Mouse (Mus musculus) hindbrain, postnatal 0 days (tissue): ENCODE results near the gene Emc9. TPM values are rescaled to one million over a fixed set of nuclear protein-coding genes. Genes with fewer than 3 reads are reported as not detected.
A peak's percentile ranks its signal among the peaks of the same experiment; 100 is the strongest.

ENCODE experiments used
- ATAC-seq: fragments of 200-750 bp; cut with Nextera tagmentation; 2 replicates; pipeline ENCODE4 v1.8.0; 2017; ENCODE audit warnings: mild to moderate bottlenecking, moderate TSS enrichment, moderate library complexity
- DNase-seq: peaks from one replicate; pipeline ENCODE4 v3.0.0-alpha.2; 2015; ENCODE audit warnings: low spot score
- H3K27ac ChIP-seq: fragments of 300-500 bp; sonication (generic); 2 replicates; pipeline ENCODE4 v1.5.1; 2014; ENCODE audit warnings: mild to moderate bottlenecking
- H3K27me3 ChIP-seq: fragments of 300-500 bp; sonication (generic); 2 replicates; pipeline ENCODE4 v1.6.1; 2014; ENCODE audit warnings: low read length, mixed read lengths; ENCODE audit not compliant: insufficient read depth
- H3K36me3 ChIP-seq: fragments of 300-500 bp; sonication (generic); 2 replicates; pipeline ENCODE4 v1.6.1; 2014; ENCODE audit warnings: low read length, mixed read lengths; ENCODE audit not compliant: insufficient read depth
- H3K4me1 ChIP-seq: fragments of 300-500 bp; sonication (generic); 2 replicates; pipeline ENCODE4 v1.6.1; 2014; ENCODE audit warnings: antibody characterized with exemption, low read length, mixed read lengths; ENCODE audit not compliant: insufficient read depth
- H3K4me2 ChIP-seq: fragments of 300-500 bp; sonication (generic); 2 replicates; pipeline ENCODE4 v1.6.1; 2014; ENCODE audit warnings: low read depth, mild to moderate bottlenecking, low read length, moderate library complexity, mixed read lengths
- H3K4me3 ChIP-seq: fragments of 300-500 bp; sonication (generic); 2 replicates; pipeline ENCODE4 v1.5.1; 2014; ENCODE audit warnings: low read length
- H3K9ac ChIP-seq: fragments of 300-500 bp; sonication (generic); replicated peaks from 2 replicates; pipeline ENCODE4 v1.6.1; 2014; ENCODE audit warnings: mild to moderate bottlenecking, low read length, moderate library complexity, mixed read lengths
- H3K9me3 ChIP-seq: fragments of 300-500 bp; sonication (generic); 2 replicates; pipeline ENCODE4 v1.6.1; 2016; ENCODE audit warnings: low read length, mixed read lengths
- CTCF ChIP-seq: IDR thresholded peaks from 2 replicates; pipeline ENCODE4 v1.5.1; 2016; ENCODE audit warnings: antibody characterized with exemption, control low read depth, low read depth
- WGBS: fragments of 180-500 bp; shearing (Covaris S2); extraction: QIAGEN DNeasy Blood & Tissue Kit; methylation state at CpG from one replicate; pipeline ENCODE4 v1.1.7; 2014; 5-methylcytosine and 5-hydroxymethylcytosine counted together
- polyA plus RNA-seq: library from polyadenylated mRNA; unstranded; fragments of >200 nt; fragmentation: Nextera tagmentation; extraction: Ambion mirVana; gene quantifications from 2 replicates; pipeline ENCODE4 v1.2.1, GENCODE M21; 2015
- total RNA-seq: library from RNA; depleted of rRNA; stranded (reverse); fragments of >200 nt; gene quantifications from 2 replicates; pipeline ENCODE4 v1.2.3, GENCODE M21; 2014

The Emc9 gene
- total and polyA plus RNA-seq, 2 experiments from 2014 or later: 51.6 to 79.0 TPM

- WGBS: under 1% methylated on average over 21 of the region's 22 CpGs
- no peak for TF ChIP-seq CTCF
- Histone ChIP-seq H3K9me3 (no peaks in the 10 kb centered on the region), H3K27ac (peak within 1 kb of the TSS; percentile 96), H3K4me1 (peaks cover 20% of the 10 kb centered on the region), H3K36me3 (peaks cover 17% of the 10 kb centered on the region), H3K4me3 (peak within 1 kb of the TSS; percentile 79), H3K27me3 (no peaks in the 10 kb centered on the region), H3K9ac (peak within 1 kb of the TSS; percentile 72), H3K4me2 (peak within 1 kb of the TSS; percentile 90)
- ATAC-seq: peak; percentile 96
- DNase-seq: peak; percentile 97
Measured at GRCm38 (mm10) chr14:55590748-55591330, 5.7 kb upstream of the Emc9 start, which contains the start of gene Psme2. Gene Psme2, minus strand, starts transcription at chr14:55591113.

GRCm38 (mm10) chr14:55589771-55590448 lies 4.8 kb upstream of the Emc9 start:
- DNase-seq (no peak), ATAC-seq (no peak)
- peaks cover 8% of the 10 kb centered on the region for H3K36me3 ChIP-seq
- WGBS: 89% methylated on average over 11 of the region's 11 CpGs
- H3K4me1 ChIP-seq: peaks cover 24% of the 10 kb centered on the region
- H3K27ac ChIP-seq: peak overlapping the region; percentile 96; the same call in 1 of the 2 replicates
- no peaks in the 10 kb centered on the region for H3K9me3 ChIP-seq
- peak overlapping the region; percentile 90 for H3K4me2 ChIP-seq
- H3K9ac ChIP-seq: peak overlapping the region; percentile 72
- no peak for TF ChIP-seq CTCF
- H3K27me3 ChIP-seq: no peaks in the 10 kb centered on the region
- H3K4me3 ChIP-seq: peak overlapping the region; percentile 79

DNA sequence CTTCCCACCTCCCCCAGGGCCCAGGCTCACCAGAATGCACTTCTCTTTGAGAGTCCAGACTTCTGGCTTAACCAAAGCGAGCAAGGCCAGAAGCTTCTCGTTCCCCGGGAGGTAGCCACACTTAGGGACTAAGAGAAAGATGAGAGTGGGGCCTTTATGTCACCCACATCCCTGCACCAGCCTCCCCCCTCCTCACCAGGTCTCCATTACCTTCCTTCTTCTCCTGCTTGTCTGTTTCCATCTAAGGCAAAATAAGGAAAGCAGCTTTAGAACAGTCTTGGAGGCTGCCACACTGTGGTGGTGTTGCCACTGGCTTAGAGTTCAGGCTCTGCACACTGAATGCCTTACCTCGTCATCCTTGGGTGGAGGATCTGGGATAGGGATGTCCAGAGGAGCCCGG lies 4.2 kb upstream of the Emc9 start:
- Histone ChIP-seq H3K4me1 (peaks cover 28% of the 10 kb centered on the region), H3K9me3 (no peaks in the 10 kb centered on the region), H3K36me3 (peaks cover 1% of the 10 kb centered on the region; the same call in 1 of the 2 replicates), H3K9ac (no peak overlapping the region), H3K27me3 (no peaks in the 10 kb centered on the region), H3K4me2 (no peak overlapping the region), H3K4me3 (no peak overlapping the region), H3K27ac (no peak overlapping the region)
- ATAC-seq (no peak), DNase-seq (no peak)
- 88% methylated on average over 5 of the region's 5 CpGs for WGBS
- TF ChIP-seq CTCF: no peak

- no peak for ATAC-seq
- DNase-seq: no peak
Measured at GRCm38 (mm10) chr14:55586149-55586548, 1.0 kb upstream of the Emc9 start.

GRCm38 (mm10) chr14:55585566-55585960 lies 461 bp upstream of the Emc9 start:
- no peaks in the 10 kb centered on the region for H3K9me3 ChIP-seq
- DNase-seq (no peak), ATAC-seq (no peak)
- WGBS: 60% methylated on average over 6 of the region's 6 CpGs
- peaks cover 9% of the 10 kb centered on the region; the same call in 1 of the 2 replicates for H3K36me3 ChIP-seq
- H3K27me3 ChIP-seq: no peaks in the 10 kb centered on the region
- H3K27ac ChIP-seq: peak overlapping the region; percentile 79; the same call in 1 of the 2 replicates
- H3K4me3 ChIP-seq: peak overlapping the region; percentile 54
- peak overlapping the region; percentile 79 for H3K4me2 ChIP-seq
- no peak overlapping the region for H3K9ac ChIP-seq
- H3K4me1 ChIP-seq: 0 out of 2 replicates have a peak, but pooled peaks cover 13% of the 10 kb centered on the region
- no peak for TF ChIP-seq CTCF

More at GRCm38 (mm10) chr14:55586149-55586548, 1.0 kb upstream of the Emc9 start:
- Histone ChIP-seq H3K4me2 (no peak overlapping the region), H3K36me3 (peaks cover 9% of the 10 kb centered on the region; the same call in 1 of the 2 replicates), H3K27ac (no peak overlapping the region), H3K4me1 (0 out of 2 replicates have a peak, but pooled peaks cover 13% of the 10 kb centered on the region), H3K27me3 (no peaks in the 10 kb centered on the region), H3K9me3 (no peaks in the 10 kb centered on the region), H3K9ac (no peak overlapping the region), H3K4me3 (no peak overlapping the region)
- 95% methylated on average over 2 of the region's 2 CpGs for WGBS
- TF ChIP-seq CTCF: no peak; the same call in 1 of the 2 replicates

DNA sequence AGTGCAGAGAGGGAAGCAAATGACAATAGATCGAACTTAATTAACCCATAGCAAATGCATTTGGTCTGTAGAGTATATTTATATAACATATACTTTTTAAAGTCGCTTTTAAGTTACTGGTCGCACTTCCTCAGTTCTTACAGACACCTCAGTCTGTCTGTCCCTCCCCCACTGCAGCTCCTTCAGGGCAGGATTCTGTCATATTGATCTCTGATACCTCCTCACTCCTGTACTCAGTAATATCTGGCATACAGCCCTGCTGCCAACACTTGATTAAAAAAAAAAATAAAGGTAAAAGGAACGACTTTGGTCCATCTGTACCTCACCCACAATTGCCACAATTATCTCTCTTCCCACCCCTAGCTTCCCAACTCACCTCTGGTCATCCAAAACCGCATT lies 800 bp downstream of the Emc9 start:
- 0 out of 2 replicates have a peak, but pooled peaks cover 9% of the 10 kb centered on the region for H3K4me1 ChIP-seq
- WGBS: 44% methylated on average over 5 of the region's 5 CpGs

More for the DNA sequence above, 800 bp downstream of the Emc9 start:
- Histone ChIP-seq H3K9ac (peak overlapping the region; percentile 71), H3K27ac (peak overlapping the region; percentile 79), H3K4me3 (peak overlapping the region; percentile 54), H3K4me2 (peak overlapping the region; percentile 79), H3K27me3 (no peaks in the 10 kb centered on the region), H3K9me3 (no peaks in the 10 kb centered on the region), H3K36me3 (peaks cover 9% of the 10 kb centered on the region; the same call in 1 of the 2 replicates)
- no peak for ATAC-seq
- no peak for DNase-seq
- no peak for TF ChIP-seq CTCF
